Mouse (Mus musculus) T-cell, adult 66 days (primary cell): Measurements from ENCODE around the gene Rgr. TPM values are rescaled to one million over a fixed set of nuclear protein-coding genes. Genes with fewer than 3 reads are reported as not detected.

Source experiments
- total RNA-seq, 2 experiments: library from RNA; stranded (reverse); gene quantifications; 3 replicates in 1 of 2; 4 replicates in 1 of 2; pipeline ENCODE4 v1.2.4; 2023

Rgr gene
- not detected for total RNA-seq

DNA sequence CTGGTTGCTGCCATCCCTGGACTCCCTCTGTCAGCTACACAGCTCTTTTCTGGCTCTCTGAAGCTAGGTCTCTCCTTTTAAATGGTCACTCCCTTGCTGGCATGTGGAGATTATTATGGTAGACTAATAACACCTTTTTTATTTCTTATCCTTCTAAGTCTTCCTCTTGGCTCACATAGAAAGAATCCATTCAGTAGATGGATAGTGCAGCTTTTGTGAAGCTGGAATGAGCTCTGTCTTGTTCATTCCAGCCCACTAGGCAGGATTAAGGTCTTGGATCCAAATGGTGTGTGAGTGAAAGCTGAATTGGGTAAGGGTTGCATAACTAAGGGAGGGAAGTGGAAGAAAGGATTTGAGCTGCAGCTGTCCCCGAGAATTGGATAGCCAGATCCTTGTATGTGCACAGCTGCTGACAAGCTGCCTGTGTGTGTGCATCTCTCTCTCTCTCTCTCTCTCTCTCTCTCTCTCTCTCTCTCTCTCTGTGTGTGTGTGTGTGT, at the start of gene Rgr:
Gene Rgr, minus strand, starts transcription at position 51 of the 497 bp plus-strand sequence.

DNA sequence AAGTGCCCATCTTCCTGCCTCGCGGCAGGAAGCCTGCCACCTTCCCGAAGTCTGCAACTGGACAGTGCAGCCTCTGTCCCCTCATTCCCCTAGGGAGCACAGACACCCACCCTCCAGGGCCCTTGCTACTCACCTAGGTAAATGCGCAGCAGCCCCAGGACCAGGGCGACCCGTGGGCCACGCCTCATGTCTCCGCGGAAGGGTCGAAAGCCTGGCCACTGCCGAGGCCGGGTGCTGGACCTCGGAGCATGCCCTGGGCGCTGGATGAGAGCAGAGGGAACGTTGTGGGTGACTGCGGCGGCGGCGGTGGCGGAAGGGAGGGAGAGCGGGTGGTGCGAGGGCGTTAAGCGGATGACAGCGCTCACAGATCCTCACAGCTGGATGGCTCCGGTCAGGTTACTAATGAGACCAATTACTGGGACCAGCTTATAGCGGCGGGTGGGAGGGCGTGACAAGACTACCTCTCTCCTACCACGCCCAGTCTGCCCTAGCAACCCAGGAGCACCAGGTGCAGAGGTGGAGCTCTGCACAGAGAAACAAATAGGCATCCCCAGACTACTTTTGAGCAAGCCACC, 49.3 kb upstream of the Rgr start, which contains the start of gene Cdhr1:
Gene Cdhr1, minus strand, starts transcription at position 392 of the 575 bp plus-strand sequence.

DNA sequence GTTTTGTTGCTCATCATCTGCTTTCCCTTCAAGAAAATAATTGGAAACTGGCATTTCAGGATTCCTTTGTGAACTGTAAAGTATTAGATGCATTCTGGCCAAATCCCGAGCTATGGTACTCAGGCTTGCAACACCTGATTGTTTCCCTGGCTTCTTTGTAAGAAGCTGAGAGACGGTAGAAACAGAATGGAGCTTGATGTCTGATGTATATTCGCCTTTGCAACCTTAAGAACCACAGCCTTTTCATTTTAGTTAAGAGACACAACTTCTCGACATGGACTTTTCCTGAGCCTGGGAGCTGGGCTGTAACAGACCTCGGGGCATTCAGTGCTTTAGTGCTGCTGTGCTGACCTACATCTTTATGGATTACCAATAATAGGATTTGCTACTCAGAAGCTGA, 18.9 kb upstream of the Rgr start, which contains the start of gene Lrit2:
Gene Lrit2, plus strand, starts transcription at position 301 of the 400 bp plus-strand sequence.

Other genes starting within 250 kb of the Rgr start
- gene Ccser2, start 80.2 kb downstream of the Rgr start, total RNA-seq, result 10 to 100 TPM; 38.4 to 39.1 TPM
- gene Lrit1, start 5.9 kb upstream of the Rgr start, total RNA-seq, result not detected
- not detected for gene Lrit2, start 19.0 kb upstream of the Rgr start, total RNA-seq
- gene Cdhr1, start 49.4 kb upstream of the Rgr start, total RNA-seq, result under 1 TPM; 0.20 to 0.27 TPM
- 1 to 10 TPM in 1 of 2 experiments, not detected in 1; 1.1 TPM for gene 2610528A11Rik, start 65.1 kb upstream of the Rgr start, total RNA-seq
- 100 to 1,000 TPM; 170 to 184 TPM for gene Ghitm, start 86.3 kb upstream of the Rgr start, total RNA-seq